Mouse (Mus musculus) kidney, adult 2 months (tissue): Measurements from ENCODE around the gene Tmem79.

ENCODE experiments used
- CTCF ChIP-seq: fragments of 200-500 bp; conservative IDR thresholded peaks from 2 replicates; pipeline ENCODE4 v1.5.1; 2011; ENCODE audit warnings: low read depth, mild to moderate bottlenecking, control low read depth, low read length, moderate library complexity, mixed read lengths; ENCODE audit not compliant: insufficient read depth, insufficient read length
- POLR2A ChIP-seq: fragments of 200-500 bp; IDR thresholded peaks from one replicate; pipeline ENCODE4 v1.6.1; 2011; ENCODE audit warnings: low read depth, low read length, control low read depth

GRCm38 (mm10) chr3:88361612-88362313, 25.8 kb upstream of the Tmem79 start:
- TF ChIP-seq POLR2A (no peak), CTCF (no peak)
